Mouse (Mus musculus): Measurements from ENCODE around the gene Jag2.

The Jag2 gene

DNA sequence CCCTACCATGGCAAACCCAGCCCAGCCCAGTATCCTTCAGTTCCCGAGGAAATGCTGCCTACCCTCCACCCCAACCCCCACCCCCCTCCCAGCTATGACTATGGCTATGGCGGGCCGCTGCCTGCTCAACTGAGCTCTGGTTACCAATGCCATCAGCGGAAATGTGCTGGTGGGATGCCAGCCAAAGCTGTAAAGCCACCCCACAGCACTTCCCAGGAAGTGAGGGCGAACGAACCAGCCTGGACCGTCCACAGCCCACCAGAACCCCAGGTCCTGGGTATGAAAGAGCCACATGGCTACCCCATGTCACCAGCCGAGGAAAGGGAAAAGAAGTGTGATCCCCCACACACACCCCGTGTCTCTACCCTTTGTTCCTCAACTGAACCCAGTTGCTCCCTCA lies 11.1 kb upstream of the Jag2 start:
- DNase-seq: no peak

DNA sequence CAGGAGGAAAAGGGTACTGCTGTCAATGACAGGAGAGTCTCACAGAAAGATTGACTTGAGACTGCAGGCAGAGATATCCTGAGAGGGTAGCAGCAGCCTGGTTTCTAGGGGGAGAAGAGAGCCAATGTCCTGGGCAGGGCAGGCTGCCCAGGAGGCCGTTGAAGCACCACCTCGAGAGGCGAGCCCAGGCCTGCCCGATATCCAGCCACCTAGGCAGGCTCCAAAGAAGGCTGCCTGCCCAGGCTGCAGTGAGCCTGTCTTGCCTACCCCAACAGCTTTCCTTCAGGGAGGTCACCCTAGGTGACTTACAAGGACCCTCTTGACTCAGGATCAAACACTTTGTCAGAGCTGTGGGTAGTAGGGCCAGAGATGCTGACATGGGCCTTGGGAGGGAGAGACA lies 10.7 kb upstream of the Jag2 start:
- no peak for DNase-seq

DNA sequence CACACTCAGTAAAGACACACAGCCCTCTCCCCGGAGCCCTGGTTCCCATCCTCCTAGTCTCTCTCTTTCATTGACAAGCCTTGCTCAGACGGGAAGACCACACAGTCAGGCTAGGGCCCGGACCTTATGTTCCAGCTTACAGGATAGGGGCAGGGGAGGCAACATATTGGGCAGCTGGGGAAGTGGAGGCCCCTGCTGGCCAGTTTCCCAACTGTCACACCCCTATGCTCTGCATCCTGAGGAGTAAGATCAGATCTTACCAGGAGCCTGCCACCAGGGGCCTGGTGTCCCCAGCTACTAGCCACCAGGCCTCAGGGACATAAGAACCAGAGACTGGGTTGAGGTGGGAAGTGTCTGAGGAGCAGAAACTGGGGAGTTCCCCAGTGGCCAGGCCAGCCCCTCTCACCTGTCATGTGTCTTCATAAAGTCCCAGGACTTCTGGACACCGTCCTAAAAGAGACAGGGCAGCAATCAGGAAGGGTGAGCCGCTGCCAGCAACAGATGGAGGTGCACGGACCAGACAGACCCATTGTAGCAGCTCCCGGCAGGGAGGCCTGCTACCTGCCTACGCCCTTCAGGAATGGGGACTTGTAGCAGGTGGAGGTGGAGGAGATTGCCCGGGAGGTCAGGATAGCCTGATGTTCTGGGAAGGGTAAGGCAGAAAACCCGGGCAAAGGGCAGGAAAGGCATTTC lies 9.4 kb upstream of the Jag2 start:
- peak; percentile 63 for DNase-seq

DNA sequence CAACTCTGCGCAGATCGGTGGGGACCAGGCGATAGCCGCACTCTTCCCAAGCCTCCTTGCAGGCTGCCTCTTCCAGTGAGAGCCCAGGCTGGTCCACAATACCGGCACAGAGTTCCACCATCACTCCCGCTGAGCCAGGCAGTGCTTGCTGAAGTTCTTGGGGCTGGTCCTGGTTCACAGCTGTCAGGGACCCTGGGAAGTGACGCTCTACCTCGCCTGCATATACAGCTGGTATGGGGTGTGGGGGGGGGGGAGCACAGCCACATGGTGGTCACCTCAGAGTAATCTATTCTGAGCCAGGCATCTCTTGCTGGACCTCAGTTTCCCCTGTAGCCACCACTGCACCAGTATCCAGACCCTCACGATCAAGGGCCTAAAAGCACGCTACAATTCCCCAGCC lies 8.8 kb upstream of the Jag2 start:
- no peak for DNase-seq

DNA sequence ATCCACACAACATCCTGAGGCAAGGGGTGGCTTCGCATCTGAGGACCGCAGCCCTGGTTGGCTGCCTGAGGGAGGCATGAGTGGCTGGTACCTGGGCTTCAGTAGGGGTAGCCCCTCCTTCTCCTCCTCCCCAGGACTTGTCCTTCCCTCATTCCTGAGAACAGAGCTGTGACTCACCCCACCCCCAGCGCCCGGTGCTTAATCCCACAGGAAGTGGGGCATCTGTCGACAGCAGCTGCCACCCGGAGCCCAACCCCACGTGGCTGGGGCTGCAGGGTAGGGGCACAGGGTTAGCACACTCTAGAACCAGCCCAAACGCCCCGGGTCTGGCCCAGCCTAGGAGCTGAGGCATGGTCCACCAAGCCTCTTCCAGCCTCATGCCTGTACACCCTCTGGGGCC lies 8.3 kb upstream of the Jag2 start:
- no peak for DNase-seq

DNA sequence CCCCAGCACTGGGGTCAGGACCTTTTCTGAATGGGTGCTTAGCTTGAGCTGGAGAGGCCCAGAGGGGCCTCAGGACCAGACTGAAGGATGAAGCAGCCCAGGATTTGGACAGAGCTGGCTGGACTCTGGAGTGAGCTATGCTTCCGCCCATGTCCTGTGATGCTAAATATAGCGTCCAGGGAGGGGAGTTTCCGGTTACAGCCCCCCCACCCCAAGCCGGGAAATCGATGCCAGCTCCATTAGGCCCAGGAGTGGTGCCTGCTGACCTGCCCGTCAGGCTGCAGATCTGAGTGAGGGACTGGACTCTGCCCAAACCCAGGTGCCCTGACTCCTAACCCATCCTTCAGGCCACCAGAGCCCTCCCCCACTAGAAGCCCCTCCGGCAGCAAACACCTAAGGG lies 3.1 kb upstream of the Jag2 start:
- no peak for DNase-seq

DNA sequence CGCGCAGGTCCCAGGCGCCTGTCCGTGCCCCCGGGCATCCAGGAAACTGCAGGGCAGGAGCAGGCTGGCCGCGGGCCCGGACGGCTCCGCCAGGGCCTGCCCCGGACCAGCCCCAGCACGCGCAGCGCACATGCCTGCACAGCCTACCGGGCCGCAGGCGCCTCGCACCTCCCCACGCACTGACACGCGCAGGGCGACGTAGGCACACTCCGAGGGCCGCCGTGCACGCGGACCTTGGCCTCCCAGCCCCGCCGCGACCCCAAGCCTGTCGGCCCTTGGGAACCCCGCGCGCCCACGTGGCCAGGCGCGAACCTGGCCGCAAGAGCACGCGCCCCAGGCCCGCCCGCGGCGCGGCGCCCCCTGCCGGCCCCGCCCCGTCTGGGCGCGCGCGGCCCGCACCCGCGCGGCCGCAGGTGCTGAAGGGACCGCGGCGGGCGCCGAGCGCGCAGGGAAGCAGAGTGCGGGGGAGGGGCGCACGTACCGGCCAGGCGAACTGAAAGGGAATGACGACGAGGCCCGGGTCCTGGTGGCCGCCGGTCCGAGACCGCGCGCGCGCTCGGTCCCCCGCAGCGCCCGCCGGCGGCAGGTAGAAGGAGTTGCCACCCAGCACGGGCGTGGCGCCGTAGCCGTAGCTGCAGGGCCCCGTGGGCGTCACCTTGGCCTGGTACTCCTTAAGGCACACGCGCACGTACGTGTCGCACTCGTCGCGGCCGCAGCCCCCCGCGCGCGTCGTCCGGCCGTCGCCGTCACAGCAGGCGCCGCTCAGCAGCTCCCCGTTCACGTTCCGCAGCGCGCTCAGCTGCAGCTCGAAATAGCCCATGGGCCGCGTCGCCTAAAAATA lies 955 bp downstream of the Jag2 start:
- DNase-seq: peak; percentile 51

DNA sequence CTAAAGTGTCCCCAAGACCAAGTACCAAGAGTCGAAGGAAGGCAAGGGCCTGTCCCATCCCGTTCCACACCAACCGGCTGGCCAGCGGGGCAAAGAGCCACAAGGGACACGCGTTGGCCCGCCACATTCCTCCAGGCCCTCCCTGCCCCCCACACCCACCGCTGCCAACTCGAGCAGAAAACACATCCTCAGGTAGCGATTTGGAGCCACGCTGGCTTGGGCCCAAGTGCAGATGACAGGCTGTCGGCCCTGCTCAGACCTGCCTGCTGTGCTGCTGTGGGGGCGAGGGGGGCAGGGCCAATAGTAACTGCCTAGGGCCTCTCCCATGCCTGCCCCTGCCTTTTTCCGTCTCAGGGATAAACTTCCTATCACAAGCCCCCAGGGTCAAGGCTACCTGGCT lies 2.3 kb downstream of the Jag2 start:
- no peak for DNase-seq

DNA sequence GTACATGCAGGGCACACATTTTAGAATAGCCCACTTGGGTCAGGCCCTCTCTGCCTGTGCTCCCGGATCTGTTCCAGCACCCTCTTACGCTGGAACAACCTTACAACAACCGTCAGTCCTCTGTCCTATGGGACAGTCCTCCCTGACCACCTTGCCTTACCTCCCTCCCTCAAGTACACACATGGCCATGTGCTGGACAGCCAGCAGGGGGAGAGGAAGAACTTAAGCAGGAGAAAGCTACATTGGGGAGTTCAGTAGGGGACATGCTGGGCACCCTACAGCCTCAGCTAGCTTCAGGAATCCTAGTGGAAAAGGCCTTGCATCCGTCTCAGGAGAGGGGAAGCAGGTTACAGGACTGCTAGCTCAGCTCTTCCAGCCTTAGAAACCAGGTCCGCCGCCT lies 3.6 kb downstream of the Jag2 start:
- no peak for DNase-seq

DNA sequence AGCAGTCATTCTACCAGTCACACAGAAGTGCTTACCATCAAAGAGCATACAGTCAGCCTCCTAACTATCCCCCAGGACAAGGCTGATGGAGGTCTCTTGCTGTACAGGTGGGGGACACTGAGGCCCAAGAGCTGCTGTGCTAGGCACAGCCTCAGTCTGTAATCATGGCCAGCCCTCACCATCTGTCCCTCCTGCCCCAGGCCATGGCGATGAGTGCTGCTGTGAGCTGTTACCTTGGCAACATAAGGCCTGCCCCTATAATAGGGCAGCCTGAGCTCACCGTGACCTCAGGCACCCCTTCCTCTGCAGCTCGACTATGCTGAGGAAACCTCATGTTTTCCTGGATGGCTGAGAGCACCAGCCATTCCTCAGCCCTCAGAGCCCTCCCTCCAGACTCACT lies 7.0 kb downstream of the Jag2 start:
- DNase-seq: no peak

DNA sequence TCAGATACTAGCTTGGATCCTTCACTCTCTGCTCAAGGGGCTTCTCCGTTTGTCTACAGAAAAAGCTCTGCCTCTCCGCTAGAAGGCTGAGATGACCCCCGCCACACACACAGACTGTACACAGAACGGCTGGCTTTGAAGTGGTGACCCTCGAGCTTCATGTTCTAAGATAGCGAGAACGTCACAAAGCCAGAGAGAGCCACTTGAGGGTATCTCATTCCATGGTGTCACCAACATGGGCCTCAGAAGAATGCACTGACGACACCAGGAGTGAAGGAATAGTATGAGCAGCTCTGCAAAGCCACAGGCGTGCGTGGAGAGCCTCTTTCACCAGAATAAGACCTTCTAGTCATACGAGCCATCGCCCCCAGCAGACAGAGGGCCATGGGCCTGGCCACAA lies 8.1 kb downstream of the Jag2 start:
- DNase-seq: no peak

DNA sequence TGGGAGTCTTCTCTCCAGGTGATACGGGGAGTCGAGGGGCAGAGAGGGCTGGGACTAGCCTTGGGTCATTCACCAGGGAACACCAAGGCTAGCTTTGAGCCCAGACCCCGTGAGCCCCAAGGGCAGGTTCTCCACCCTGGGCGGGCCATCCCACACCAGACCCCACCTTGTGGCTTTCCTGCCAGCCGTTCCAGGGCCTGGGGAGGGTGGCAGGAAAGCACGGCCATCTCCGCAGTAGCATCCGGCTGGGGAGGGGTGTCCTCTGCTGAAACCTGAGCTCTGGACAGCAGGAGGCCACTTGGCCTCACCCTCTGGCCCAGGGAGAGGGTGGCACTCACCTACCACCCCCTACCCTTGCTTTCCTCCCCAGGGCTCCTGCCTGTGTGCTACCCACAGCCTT lies 11.7 kb downstream of the Jag2 start:
- no peak for DNase-seq

DNA sequence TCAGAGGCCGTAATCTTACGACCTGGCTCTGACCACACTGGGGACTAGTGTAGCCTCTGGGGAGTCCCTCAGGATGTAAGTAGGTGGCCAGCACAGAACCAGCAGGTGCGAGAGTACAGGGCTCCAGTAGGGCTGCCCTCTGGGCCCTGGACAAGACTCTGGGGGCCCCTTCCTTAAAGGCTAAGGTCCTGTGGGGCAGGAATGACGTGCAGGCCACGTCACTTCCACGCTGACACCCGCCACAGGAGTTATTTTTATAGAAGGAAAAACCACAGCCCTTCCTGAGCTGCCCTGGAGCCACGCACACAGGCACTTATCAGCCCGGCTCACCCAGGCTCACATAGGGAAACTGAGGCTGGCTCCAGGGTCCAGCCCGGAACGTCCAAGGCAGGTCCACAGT lies 12.1 kb downstream of the Jag2 start:
- no peak for DNase-seq

DNA sequence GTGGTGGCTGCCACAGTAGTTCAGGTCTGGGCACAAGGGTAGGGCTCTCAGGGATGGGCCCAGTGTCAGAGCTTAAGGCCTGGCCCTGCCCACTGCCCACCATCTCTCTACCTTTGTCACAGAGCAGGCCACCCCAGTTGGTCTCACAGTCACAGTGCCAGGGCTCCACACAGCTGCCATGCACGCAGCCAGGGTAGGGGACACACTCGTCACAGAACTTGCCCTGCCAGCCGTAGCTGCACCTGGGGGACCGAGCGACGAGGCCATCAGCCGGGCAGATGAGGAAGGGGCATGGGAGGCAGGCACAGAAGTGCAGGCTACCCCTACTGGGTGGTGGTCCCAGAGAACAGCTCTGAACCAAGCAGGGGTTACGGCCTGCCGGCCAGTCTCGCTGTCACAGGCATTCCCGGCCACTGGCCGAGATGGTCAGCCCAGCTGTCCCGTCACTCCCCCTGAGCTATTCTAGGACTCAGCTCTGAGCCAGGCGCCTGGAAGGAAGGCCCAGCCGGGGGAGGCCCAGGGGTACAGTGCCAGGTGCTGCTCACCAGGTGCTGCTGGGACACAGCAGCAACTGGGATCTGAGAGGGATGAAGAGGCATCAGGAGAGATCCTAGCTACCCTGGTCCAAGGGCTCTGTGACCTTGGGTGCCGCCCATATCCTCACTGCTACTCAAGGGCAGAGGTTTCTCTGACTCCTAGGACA lies 12.7 kb downstream of the Jag2 start:
- DNase-seq: no peak

DNA sequence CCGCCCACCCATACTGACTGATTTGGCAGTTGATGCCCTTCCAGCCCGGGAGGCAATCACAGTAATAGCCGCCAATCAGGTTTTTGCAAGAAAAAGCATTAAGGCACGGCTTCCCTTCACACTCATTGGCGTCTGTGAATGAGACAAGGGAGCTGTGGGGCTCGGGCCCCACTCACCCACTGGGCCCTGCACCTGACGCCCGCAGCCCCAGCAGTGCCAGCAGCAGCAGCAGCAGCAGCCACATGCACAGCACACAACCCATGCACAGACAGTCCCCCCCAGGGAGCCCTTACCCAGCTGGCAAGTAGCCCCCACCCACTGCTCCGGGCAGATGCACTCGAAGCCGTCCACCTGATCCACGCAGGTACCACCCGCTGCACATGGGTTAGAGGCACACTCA lies 14.0 kb downstream of the Jag2 start:
- DNase-seq: no peak

DNA sequence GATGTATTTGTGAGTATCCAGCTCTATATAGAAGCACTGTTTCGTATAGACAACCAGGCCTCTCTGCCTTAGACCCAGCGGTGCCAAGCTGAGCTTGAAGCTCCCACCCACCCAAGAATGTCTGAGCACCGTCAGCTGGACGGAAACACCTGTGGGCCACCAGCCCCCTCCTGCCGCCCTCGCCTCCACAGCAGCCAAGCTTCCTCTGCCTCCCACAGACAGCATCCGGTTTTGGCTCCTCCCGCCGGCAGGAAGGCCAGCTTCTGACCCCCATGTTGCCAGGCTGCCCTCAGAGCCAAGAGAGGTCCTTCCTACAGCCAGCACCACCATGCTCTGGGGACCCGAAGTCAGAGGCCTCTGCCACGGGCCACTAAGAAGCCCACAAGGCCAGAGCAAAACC lies 15.0 kb downstream of the Jag2 start:
- DNase-seq: peak; percentile 68

DNA sequence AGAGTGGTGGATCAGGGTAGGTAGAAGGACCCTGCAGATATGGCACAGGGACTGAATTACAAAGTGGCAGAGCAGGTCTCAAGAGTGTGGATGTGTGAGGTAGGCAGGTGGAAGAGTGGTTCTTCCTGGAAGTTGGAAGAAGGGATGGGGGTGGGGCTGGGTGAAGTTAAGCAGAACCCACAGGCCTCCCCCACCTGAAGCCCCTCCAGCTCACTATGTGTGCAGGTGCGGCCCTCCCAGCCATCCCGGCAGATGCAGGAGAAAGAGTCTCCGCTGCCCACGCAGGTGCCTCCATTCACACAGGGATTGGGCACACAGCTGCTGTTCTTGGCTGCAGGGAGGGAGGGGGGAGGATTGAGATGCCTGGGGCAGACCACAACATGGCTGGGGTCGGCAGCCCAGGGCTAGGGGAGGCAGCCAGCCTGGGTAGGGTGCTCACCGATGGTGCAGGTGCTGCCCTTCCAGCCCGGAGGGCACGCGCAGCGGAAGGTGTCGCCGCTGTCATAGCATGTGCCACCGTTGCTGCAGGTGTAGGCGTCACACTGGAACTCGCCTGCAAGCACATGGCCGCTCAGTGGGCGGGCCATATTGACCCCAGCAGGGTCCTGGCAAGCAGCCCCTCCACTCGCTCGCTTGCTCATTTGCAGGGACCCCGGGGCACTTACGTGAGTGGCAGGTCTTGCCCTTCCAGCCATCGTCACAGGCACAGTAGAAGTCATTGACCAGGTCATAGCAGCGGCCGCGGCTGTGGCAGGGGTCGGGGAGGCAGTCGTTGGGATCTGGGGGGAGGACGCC lies 16.4 kb downstream of the Jag2 start:
- no peak for DNase-seq

DNA sequence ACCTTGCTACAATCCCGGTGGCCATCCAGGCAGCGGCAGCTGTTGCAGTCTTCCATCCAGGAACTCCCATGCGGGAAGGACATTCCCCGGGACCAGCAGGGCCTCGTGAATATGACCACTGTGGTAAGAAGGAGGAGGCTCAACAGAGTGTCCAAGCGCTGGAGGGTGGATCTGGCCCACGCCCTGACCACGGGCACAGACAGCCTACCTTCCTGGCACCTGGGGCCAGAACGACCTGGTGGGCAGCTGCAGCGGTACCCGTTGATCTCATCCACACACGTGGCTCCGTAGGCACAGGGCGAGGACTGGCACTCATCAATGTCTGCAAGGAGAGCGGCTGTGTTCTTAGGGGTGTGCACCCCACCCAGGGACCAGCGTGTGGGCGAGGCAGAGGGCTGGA lies 17.9 kb downstream of the Jag2 start:
- no peak for DNase-seq

DNA sequence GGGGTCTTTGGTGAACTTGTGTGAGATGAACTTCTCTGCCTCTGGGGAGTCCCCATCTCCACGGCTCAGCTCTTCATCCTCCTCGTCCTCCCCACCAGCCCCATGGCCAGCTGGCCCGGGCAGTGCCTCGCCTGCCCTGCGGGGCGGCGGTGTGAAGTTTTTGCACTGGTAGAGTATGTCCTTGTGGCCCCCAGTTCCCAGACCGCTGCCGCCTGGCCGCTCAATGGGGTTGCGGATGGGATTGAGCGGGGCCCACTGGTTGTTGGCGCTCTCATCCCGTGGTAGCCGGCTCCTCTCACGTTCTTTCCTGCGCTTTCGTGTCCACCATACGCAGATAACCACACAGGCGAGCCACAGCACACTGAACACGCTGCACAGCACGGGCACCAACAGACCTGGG lies 20.6 kb downstream of the Jag2 start:
- no peak for DNase-seq

DNA sequence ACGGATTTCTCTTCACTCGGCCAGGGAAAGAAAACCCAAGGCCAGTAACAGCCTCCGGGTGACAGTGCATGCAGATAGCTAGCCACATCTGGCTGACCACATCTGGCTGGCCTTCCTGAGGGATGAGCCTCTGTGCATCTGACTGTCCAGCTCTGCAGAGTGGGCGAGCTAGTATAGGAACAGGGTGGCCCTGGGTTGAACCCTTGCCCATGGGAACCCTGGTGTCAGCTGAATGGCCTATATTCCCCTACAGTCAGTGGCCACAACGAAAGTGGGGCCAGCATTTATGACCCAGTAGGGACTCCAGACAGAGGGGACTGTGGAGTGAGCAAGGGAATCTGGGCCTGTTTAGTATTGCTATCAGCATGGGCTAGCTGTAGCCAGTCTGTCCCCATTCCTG lies 24.6 kb downstream of the Jag2 start:
- no peak for DNase-seq

DNA sequence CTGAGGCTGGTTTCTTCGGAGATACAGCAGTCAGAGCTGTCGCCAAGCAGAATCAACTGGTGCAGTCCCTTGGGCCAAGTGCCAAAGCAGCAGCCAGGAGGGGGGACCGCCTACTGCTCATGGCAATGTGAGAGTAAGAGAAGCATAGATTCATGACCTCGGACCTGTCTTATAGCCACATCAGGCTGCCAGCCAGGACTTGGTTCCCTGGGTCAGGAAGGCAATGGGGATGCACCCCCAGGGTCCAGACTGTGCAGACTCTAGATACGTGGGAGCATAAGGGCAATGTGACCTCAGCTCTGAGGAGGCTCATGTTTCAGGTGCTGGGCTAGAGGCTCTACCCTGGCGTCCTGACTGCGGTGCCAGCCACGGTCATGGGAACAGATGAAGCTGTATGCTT lies 25.6 kb downstream of the Jag2 start:
- DNase-seq: peak; percentile 49

DNA sequence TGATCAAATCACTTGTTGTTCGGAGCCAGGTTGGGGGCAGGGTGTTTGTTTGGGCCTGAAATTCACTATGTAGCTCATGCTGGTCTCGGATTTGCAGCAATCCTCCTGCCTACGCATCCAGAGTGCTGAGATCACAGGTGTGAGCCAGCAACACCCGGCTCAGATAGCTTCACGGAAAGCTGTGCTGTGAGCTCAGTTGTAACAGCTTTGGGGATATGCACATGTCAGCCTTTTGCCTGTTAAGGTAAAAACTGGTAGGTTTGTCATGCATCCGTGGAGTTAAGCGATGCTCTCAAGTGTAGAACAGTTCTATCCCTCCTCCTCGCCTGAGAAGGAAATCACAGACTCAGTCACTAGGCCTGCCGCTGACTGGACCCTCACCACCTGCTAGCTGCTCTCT lies 28.9 kb downstream of the Jag2 start:
- DNase-seq: no peak

DNA sequence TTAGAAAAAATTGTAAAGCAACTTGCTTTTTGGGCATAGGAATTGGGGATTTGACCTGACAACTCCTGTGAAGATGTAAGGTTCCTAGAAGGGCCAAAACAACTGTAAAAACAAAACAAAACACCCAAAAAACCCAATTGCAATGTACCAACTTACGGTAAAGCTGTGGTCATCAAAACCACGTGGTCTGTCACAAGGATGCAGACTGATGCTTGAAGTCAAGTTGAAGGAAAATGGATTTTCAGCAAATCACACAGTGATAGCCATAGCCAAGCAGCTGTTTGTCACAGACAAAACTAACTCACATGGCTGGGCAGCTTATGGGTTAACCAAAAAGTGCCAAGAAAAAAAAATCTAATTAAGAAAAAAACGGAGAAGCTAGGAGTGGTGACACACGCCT lies 30.6 kb downstream of the Jag2 start:
- no peak for DNase-seq

Measured in kidney, postnatal 10 days (tissue).